Mouse (Mus musculus): ENCODE results near the gene 1110008P14Rik.

DNA sequence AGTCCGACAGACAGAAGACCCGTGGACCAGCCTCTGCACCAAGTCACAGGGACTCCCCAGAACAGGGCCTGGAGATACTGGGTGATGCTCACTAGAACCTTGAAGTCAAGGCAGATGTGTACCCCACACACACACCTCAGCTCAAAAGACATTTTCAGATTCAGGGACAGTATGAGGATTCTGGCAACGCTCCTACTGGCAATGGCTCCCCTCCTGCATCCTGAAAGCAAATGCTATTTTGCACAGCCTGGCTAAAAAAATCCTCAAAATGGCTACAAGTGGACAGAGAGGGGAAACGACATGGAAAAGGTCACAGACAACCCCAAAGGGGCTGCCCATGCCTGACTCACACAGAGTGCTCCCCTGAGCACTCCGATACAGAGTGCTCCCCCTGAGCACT, 49.6 kb downstream of the 1110008P14Rik start:
- TF ChIP-seq POLR2A (IDR thresholded peaks at IDR 0.05; ENCODE audit: borderline replicate concordance, insufficient read depth, low read length) = no peak
- TF ChIP-seq CTCF (IDR thresholded peaks at IDR 0.05; ENCODE audit: borderline replicate concordance, insufficient read depth, low read depth, low read length) = no peak

Data from cerebellum, adult 2 months (tissue).